Mouse (Mus musculus) embryonic facial prominence, embryonic 12.5 days (tissue): ENCODE measurements around the gene Rbp1. TPM values are rescaled to one million over a fixed set of nuclear protein-coding genes. Genes with fewer than 3 reads are reported as not detected.

Experiments used
- ATAC-seq: fragments of 200-750 bp; cut with Nextera tagmentation; 2 replicates; pipeline ENCODE4 v1.8.0; 2017; ENCODE audit not compliant: insufficient number of reproducible peaks, insufficient read depth, low FRiP score, low TSS enrichment
- H3K27ac ChIP-seq: fragments of 300-500 bp; sonication (generic); 2 replicates; pipeline ENCODE4 v1.5.1; 2016; ENCODE audit warnings: mild to moderate bottlenecking
- H3K27me3 ChIP-seq: fragments of 300-500 bp; sonication (generic); 2 replicates; pipeline ENCODE4 v1.6.1; 2016; ENCODE audit warnings: mild to moderate bottlenecking, moderate library complexity
- H3K36me3 ChIP-seq: fragments of 300-500 bp; sonication (generic); 2 replicates; pipeline ENCODE4 v1.6.1; 2016; ENCODE audit warnings: mild to moderate bottlenecking
- H3K4me1 ChIP-seq: fragments of 300-500 bp; sonication (generic); 2 replicates; pipeline ENCODE4 v1.6.1; 2016
- H3K4me2 ChIP-seq: fragments of 300-500 bp; sonication (generic); replicated peaks from 2 replicates; pipeline ENCODE4 v1.6.1; 2016; ENCODE audit warnings: mild to moderate bottlenecking, moderate library complexity
- H3K4me3 ChIP-seq: fragments of 300-500 bp; sonication (generic); 2 replicates; pipeline ENCODE4 v1.5.1; 2016; ENCODE audit warnings: mild to moderate bottlenecking
- H3K9ac ChIP-seq: fragments of 300-500 bp; sonication (generic); 2 replicates; pipeline ENCODE4 v1.6.1; 2016; ENCODE audit warnings: mild to moderate bottlenecking, moderate library complexity
- H3K9me3 ChIP-seq: fragments of 300-500 bp; sonication (generic); 2 replicates; pipeline ENCODE4 v1.6.1; 2016; ENCODE audit warnings: mild to moderate bottlenecking, moderate library complexity
- WGBS: fragments of 180-500 bp; shearing (Covaris S2); methylation state at CpG from one replicate; pipeline ENCODE4 v1.1.7; 2016; 5-methylcytosine and 5-hydroxymethylcytosine counted together
- polyA plus RNA-seq: library from polyadenylated mRNA; unstranded; fragments of >200 nt; fragmentation: Nextera tagmentation; extraction: Ambion mirVana; gene quantifications from 2 replicates; pipeline ENCODE4 v1.2.1, GENCODE M21; 2016

Rbp1 gene
- polyA plus RNA-seq, 1 experiment from 2014 or later, result 85.8 TPM

- Histone ChIP-seq H3K36me3 (no peaks in the 10 kb centered on the region), H3K4me1 (no peaks in the 10 kb centered on the region), H3K4me3 (no peak overlapping the region), H3K27ac (no peak overlapping the region), H3K27me3 (no peaks in the 10 kb centered on the region), H3K4me2 (no peak overlapping the region), H3K9ac (no peak overlapping the region), H3K9me3 (no peaks in the 10 kb centered on the region)
- no peak for ATAC-seq
- WGBS, result 81% methylated on average over 13 of the region's 13 CpGs
These were observed 22.4 kb upstream of the Rbp1 start for GRCm38 (mm10) chr9:98400185-98400894.

GRCm38 (mm10) chr9:98401611-98402010 is 21.1 kb upstream of the Rbp1 start:
- H3K27ac ChIP-seq, result no peak overlapping the region
- ATAC-seq, result no peak
- H3K4me3 ChIP-seq, result no peak overlapping the region
- no peaks in the 10 kb centered on the region for H3K9me3 ChIP-seq
- no peaks in the 10 kb centered on the region for H3K27me3 ChIP-seq
- no peak overlapping the region for H3K4me2 ChIP-seq
- no peaks in the 10 kb centered on the region for H3K4me1 ChIP-seq
- H3K9ac ChIP-seq, result no peak overlapping the region
- 88% methylated on average over 5 of the region's 5 CpGs for WGBS
- no peaks in the 10 kb centered on the region for H3K36me3 ChIP-seq

GRCm38 (mm10) chr9:98407771-98408170 is 15.0 kb upstream of the Rbp1 start:
- no peaks in the 10 kb centered on the region for H3K36me3 ChIP-seq
- no peak overlapping the region for H3K9ac ChIP-seq
- ATAC-seq, result no peak
- H3K27ac ChIP-seq, result no peak overlapping the region
- no peaks in the 10 kb centered on the region for H3K4me1 ChIP-seq
- H3K9me3 ChIP-seq, result no peaks in the 10 kb centered on the region
- WGBS, result 88% methylated on average over 12 of the region's 12 CpGs
- H3K4me2 ChIP-seq, result no peak overlapping the region
- no peak overlapping the region for H3K4me3 ChIP-seq
- no peaks in the 10 kb centered on the region for H3K27me3 ChIP-seq

- ATAC-seq, result no peak
- Histone ChIP-seq H3K27me3 (no peaks in the 10 kb centered on the region), H3K27ac (no peak overlapping the region), H3K9me3 (no peaks in the 10 kb centered on the region), H3K4me3 (no peak overlapping the region), H3K36me3 (no peaks in the 10 kb centered on the region), H3K4me2 (no peak overlapping the region), H3K4me1 (no peaks in the 10 kb centered on the region), H3K9ac (no peak overlapping the region)
- WGBS, result 20% methylated on average over 3 of the region's 3 CpGs
These were observed 13.6 kb upstream of the Rbp1 start for GRCm38 (mm10) chr9:98409137-98409536.

GRCm38 (mm10) chr9:98415427-98415826 is 7.3 kb upstream of the Rbp1 start:
- Histone ChIP-seq H3K27me3 (no peaks in the 10 kb centered on the region), H3K4me3 (no peak overlapping the region), H3K4me1 (peaks cover 1% of the 10 kb centered on the region; the same call in 1 of the 2 replicates), H3K27ac (no peak overlapping the region), H3K36me3 (no peaks in the 10 kb centered on the region), H3K9ac (no peak overlapping the region), H3K9me3 (no peaks in the 10 kb centered on the region), H3K4me2 (no peak overlapping the region)
- WGBS, result 86% methylated on average over 4 of the region's 4 CpGs
- no peak for ATAC-seq

GRCm38 (mm10) chr9:98417919-98418318 is 4.8 kb upstream of the Rbp1 start:
- Histone ChIP-seq H3K4me2 (no peak overlapping the region), H3K4me3 (no peak overlapping the region), H3K9ac (no peak overlapping the region), H3K9me3 (no peaks in the 10 kb centered on the region), H3K27ac (no peak overlapping the region), H3K27me3 (no peaks in the 10 kb centered on the region), H3K36me3 (no peaks in the 10 kb centered on the region), H3K4me1 (peaks cover 16% of the 10 kb centered on the region)
- 52% methylated on average over 7 of the region's 7 CpGs for WGBS
- no peak for ATAC-seq

GRCm38 (mm10) chr9:98418346-98418745 is 4.4 kb upstream of the Rbp1 start:
- no peaks in the 10 kb centered on the region for H3K36me3 ChIP-seq
- H3K27me3 ChIP-seq, result no peaks in the 10 kb centered on the region
- H3K4me1 ChIP-seq, result peaks cover 16% of the 10 kb centered on the region
- H3K27ac ChIP-seq, result no peak overlapping the region
- no peaks in the 10 kb centered on the region for H3K9me3 ChIP-seq
- no peak overlapping the region for H3K9ac ChIP-seq
- H3K4me2 ChIP-seq, result no peak overlapping the region
- no peak overlapping the region for H3K4me3 ChIP-seq
- 82% methylated on average over 3 of the region's 3 CpGs for WGBS
- no peak for ATAC-seq

- H3K9me3 ChIP-seq, result no peaks in the 10 kb centered on the region
- peaks cover 21% of the 10 kb centered on the region for H3K4me1 ChIP-seq
- no peak overlapping the region for H3K27ac ChIP-seq
- WGBS, result 51% methylated on average over 1 of the region's 1 CpGs
- no peak overlapping the region for H3K4me2 ChIP-seq
- no peak; the same call in 1 of the 2 replicates for ATAC-seq
- H3K27me3 ChIP-seq, result no peaks in the 10 kb centered on the region
- no peak overlapping the region for H3K4me3 ChIP-seq
- no peaks in the 10 kb centered on the region for H3K36me3 ChIP-seq
- H3K9ac ChIP-seq, result no peak overlapping the region
These were observed 2.1 kb upstream of the Rbp1 start for GRCm38 (mm10) chr9:98420666-98421065.

GRCm38 (mm10) chr9:98421903-98422302 is 858 bp upstream of the Rbp1 start:
- Histone ChIP-seq H3K27ac (no peak overlapping the region), H3K4me2 (no peak overlapping the region), H3K9ac (no peak overlapping the region), H3K36me3 (no peaks in the 10 kb centered on the region), H3K4me1 (peaks cover 32% of the 10 kb centered on the region), H3K27me3 (no peaks in the 10 kb centered on the region), H3K4me3 (no peak overlapping the region), H3K9me3 (no peaks in the 10 kb centered on the region)
- ATAC-seq, result no peak
- 46% methylated on average over 3 of the region's 3 CpGs for WGBS

GRCm38 (mm10) chr9:98423691-98424090 is 930 bp downstream of the Rbp1 start:
- Histone ChIP-seq H3K4me2 (peak overlapping the region; percentile 70; the same call in 1 of the 2 replicates), H3K36me3 (0 out of 2 replicates have a peak, but pooled peaks cover 4% of the 10 kb centered on the region), H3K9me3 (no peaks in the 10 kb centered on the region), H3K4me1 (peaks cover 50% of the 10 kb centered on the region), H3K27me3 (no peaks in the 10 kb centered on the region), H3K9ac (no peak overlapping the region), H3K27ac (no peak overlapping the region), H3K4me3 (no peak overlapping the region)
- no peak for ATAC-seq
- 12% methylated on average over 4 of the region's 4 CpGs for WGBS

GRCm38 (mm10) chr9:98424291-98424690 is 1.5 kb downstream of the Rbp1 start:
- Histone ChIP-seq H3K4me1 (peaks cover 55% of the 10 kb centered on the region), H3K9me3 (no peaks in the 10 kb centered on the region), H3K27me3 (no peaks in the 10 kb centered on the region), H3K4me2 (peak overlapping the region; percentile 70), H3K36me3 (0 out of 2 replicates have a peak, but pooled peaks cover 4% of the 10 kb centered on the region), H3K27ac (no peak overlapping the region), H3K4me3 (peak overlapping the region; percentile 49), H3K9ac (0 out of 2 replicates have a peak overlapping the region, but pooled peaks have one; percentile 69)
- no peak for ATAC-seq
- 5% methylated on average over 8 of the region's 8 CpGs for WGBS

GRCm38 (mm10) chr9:98424725-98425210 is 2.0 kb downstream of the Rbp1 start:
- Histone ChIP-seq H3K36me3 (0 out of 2 replicates have a peak, but pooled peaks cover 4% of the 10 kb centered on the region), H3K9ac (peak overlapping the region; percentile 69), H3K9me3 (no peaks in the 10 kb centered on the region), H3K4me2 (peak overlapping the region; percentile 70), H3K4me1 (peaks cover 60% of the 10 kb centered on the region), H3K27me3 (no peaks in the 10 kb centered on the region), H3K27ac (peak overlapping the region; percentile 60; the same call in 1 of the 2 replicates), H3K4me3 (peak overlapping the region; percentile 49)
- 1% methylated on average over 39 of the region's 42 CpGs for WGBS
- ATAC-seq, result peak; percentile 61; the same call in 1 of the 2 replicates
